Mouse (Mus musculus) retina, adult 2 months (tissue): ENCODE measurements around the gene Hoxd4.

Experiments used
- DNase-seq: peaks from one replicate; pipeline ENCODE4 v3.0.0-alpha.2; 2012; ENCODE audit warnings: low read depth, low spot score

The Hoxd4 gene

GRCm38 (mm10) chr2:74692808-74693431 is 18.8 kb upstream of the Hoxd4 start:
- DNase-seq: no peak

GRCm38 (mm10) chr2:74693432-74693827 is 18.3 kb upstream of the Hoxd4 start:
- DNase-seq: no peak

DNA sequence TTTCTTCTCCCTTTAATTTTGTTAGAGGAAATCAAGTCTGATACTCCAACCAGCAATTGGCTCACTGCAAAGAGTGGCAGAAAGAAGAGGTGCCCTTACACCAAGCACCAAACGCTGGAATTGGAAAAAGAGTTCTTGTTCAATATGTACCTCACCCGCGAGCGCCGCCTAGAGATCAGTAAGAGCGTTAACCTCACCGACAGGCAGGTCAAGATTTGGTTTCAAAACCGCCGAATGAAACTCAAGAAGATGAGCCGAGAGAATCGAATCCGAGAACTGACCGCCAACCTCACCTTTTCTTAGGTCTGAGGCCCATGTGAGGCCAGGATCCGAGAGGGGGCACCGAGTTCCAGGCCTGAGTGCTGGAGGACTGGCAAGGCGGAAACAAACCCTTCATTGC is 17.7 kb upstream of the Hoxd4 start:
- no peak for DNase-seq

DNA sequence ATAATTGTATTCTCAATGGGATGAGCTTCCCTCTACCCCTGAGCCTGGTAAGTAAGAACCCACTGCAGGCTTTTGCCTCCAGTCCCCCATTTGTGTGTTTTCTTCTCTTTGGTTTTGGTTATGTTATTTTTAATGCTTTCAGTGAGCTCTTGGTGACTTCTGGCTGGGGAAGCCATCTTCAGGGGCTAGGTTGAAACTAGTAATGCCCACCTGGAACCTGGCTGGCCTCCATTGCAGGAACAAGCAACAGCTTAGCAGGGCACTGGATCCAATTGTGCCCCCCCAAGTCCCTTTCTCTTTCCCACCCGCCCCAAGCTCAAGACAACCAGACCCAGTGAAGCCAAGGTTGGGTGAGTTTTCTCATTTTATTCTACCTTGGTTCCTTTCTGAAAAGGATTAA is 16.3 kb upstream of the Hoxd4 start:
- DNase-seq: no peak

- DNase-seq: no peak
These were observed 15.8 kb upstream of the Hoxd4 start for GRCm38 (mm10) chr2:74695813-74696430.

GRCm38 (mm10) chr2:74696442-74697335 is 15.0 kb upstream of the Hoxd4 start:
- DNase-seq: no peak

DNA sequence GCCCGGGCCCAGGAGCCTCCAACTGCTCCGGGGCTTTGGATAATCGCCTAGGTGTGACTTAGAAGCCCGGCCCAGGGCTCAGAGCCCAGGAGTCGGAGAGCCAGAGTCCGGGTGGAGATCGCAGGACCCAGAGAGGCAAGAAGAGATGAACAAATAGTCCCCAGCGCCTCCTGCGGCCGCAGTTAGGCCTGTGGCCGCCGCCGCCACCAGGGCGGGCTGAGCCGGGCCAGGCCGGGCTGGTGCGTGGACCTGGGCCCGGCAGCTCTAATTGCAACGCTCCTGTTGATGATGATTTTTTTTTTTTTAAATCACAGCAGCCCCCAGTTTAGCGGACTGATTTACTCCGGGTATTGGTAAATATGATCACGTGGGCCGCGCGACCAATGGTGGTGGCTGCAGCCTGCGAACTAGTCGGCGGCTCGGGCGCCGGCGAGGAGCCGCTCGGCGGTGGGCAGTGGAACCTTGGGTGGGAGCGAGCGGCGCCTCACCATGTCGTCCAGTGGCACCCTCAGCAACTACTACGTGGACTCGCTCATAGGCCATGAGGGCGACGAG is 14.1 kb upstream of the Hoxd4 start, which contains the start of gene Hoxd9:
Gene Hoxd9, plus strand, starts transcription at position 161 of the 555 bp plus-strand sequence.
- no peak for DNase-seq

GRCm38 (mm10) chr2:74698201-74699052 is 13.3 kb upstream of the Hoxd4 start:
- no peak for DNase-seq

- DNase-seq: no peak
These were observed 12.7 kb upstream of the Hoxd4 start for GRCm38 (mm10) chr2:74699053-74699430.

DNA sequence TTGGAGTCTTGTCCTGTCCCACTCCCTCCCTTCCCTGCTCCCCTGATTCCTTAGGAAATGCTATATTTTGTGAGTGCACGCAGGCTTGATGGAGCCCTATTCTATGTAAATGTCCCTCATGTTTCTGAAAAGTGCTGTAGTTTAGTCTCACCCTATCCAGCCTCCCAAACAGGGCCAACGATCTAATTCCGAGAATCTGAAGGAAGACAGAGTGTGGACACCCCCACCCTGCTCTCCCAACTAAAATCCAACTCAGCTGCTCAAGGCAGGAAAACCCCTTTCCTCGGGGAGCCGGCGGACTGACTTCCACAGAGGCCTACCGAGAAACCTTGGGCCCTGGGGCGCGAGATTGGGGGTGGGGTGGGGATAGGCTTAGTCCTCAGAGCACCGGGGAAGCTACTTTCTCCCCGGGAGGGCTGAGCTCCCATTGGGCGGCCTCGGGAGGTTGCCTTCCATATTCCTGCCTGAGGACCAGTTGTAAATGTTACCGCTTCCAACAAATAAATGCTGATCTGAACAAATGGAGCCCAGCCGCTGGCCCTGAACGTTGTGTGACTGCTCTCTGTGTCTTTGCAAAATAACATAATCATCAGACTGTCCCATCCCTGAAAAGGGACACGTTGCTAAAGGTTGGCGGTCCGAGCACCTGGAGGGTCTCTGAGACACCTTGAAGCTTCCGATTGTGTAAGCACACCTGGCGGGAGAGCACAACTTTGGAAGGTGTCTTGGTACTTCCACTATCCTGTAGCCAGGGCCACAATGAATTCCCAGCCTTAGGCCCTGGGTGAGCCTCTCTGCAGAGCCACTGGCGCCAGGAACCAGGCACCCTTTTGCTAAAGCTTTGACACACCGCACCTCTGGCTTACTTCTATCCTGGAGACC is 11.8 kb upstream of the Hoxd4 start:
- DNase-seq: no peak

DNA sequence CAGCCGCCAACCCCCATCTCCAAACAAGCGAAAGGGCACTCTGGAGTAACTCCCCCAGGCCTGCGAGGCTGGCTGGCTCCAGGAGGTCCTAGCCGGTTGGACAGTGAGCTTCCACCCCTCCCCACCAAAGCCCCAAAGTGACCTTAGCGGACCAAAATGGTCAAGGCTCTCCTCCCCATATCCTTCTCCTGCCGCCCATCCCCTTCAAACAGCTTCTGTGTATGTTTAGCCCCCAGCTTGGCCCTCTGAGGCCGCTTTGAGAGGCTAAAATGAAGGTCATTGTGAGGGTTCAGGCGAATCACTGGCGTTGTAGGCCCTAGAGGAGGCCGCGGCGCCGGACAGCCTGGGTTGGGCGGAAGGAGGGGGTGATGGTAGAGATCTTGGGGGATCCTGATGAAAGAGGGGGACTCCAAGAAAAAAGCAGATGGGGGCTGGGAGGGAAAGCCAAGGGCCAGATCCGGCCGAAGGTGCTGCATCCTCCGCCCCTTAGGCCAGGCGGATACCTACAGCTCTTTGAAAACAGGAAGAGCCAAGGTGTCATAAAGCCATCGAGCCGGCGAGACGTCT is 11.1 kb upstream of the Hoxd4 start:
- no peak for DNase-seq

- peak; percentile 18 for DNase-seq
These were observed 9.5 kb upstream of the Hoxd4 start for GRCm38 (mm10) chr2:74701949-74702819.

DNA sequence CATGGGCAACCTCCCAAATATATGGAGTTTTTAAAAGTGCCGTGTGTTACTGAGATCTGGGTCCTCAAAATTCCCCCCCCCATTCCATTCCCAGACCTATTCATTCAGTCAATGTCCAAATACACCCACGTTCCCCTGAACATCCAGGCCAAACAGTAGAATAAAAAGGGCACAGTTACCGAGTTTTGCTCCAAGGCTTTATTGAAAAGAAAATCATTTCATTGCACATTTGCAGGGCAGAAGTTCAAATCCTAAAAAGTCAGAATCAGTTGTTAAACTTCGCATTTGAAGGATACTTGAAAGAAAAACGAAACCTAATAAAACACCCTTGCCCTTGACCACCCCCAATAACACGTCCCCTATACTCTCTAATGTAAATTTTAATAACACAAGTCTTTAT is 8.9 kb upstream of the Hoxd4 start:
- no peak for DNase-seq

- no peak for DNase-seq
These were observed 8.4 kb upstream of the Hoxd4 start for GRCm38 (mm10) chr2:74703317-74703716.

DNA sequence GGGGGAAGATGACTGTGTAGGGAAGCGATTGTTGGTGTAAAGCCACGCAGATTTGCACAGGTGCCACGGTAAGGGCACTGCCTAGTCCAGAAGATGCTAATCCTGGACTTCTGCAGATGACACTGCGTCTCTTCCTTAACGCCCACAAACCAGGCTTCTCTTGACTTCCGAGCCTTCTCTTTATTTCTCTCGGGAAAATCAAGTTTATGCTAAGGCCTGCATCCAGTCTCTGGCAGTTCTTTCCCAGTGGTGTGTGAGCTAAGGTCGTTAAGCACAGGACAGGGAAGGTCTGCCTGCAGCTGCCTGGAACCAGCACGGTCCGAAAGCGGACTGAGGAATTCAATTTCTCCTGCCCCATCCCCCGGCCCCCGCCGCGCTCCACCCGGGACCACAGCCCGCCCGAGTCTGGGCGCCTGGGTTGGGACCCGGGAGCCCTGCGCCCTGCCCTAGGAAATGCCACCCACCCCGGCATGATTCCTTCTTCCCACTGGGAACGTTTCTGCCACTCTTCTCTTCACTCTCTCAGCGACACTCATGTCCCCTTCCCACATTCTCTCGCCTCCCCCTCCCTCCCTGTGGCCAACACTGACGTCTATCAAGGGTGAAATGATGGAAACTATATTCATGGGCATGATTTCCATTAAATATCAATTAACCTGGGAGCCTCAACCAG is 7.9 kb upstream of the Hoxd4 start:
- DNase-seq: no peak

DNA sequence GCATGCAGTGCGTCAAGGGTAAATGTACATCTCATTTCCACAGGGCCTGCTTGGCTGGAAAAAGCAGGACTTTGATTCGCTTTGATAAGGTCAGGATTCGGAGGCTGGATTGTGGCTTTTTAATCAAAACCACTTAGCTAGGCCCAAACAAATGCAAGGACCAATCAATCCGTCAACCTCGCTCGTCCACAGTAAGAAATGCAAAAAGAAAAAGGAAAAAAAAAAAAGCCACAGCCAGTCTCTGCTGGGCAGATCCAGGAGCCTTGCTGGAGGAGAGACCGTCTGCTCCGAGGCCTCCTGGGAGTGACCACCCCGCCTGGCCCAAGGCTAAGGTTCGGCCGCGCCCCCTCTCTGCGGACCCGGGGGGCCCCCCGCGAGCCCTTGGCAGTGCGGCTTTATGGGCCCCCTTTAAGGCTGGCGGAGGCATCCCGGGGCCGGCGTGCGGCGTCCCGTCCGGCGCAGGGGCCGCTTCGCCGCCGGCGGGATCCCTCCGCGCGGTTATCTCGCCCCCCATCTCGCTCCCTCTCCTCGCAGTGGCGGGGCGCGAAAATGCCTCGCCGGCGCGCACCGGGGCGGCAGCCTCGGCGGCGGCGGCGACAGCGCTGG is 7.2 kb upstream of the Hoxd4 start, which contains the start of gene Hoxd8:
Gene Hoxd8, plus strand, starts transcription at position 223 of the 606 bp plus-strand sequence.
- no peak for DNase-seq

DNA sequence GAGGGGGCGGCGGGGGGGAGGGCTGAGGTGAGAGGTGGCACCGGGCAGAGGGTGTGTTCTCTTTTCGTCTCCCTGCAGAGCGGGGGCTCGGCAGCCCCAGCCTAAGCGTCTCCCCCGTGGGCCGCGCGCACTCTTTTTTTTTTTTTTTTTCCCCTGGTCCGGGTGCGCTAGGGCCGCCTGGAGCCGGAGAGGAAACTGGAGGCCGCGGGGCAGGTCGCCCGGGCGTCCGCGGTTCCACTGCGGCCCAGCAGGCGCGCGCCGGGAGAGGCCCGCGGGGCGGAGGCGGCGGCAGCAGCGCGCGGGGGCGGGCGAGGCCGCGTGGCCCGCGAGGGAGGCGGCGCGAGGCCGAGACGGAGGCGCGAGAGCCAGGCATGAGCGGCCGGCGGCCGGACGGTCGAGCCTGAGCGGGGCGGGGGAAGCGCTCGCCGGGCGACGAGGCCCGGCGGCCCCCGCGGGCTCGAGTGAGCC is 6.7 kb upstream of the Hoxd4 start:
- DNase-seq: no peak
